Mouse (Mus musculus) embryonic facial prominence, embryonic 11.5 days (tissue): ENCODE measurements around the gene Rab3b. TPM values are rescaled to one million over a fixed set of nuclear protein-coding genes. Genes with fewer than 3 reads are reported as not detected.

Experiments used
- ATAC-seq: fragments of 200-750 bp; cut with Nextera tagmentation; replicated peaks from 2 replicates; pipeline ENCODE4 v1.8.0; 2017; ENCODE audit warnings: low read depth; ENCODE audit not compliant: insufficient number of reproducible peaks, low FRiP score, low TSS enrichment
- DNase-seq: peaks from one replicate; pipeline ENCODE4 v3.0.0-alpha.2; 2015; ENCODE audit warnings: low spot score
- H3K27ac ChIP-seq: fragments of 300-500 bp; sonication (generic); replicated peaks from 2 replicates; pipeline ENCODE4 v1.5.1; 2014; ENCODE audit warnings: mild to moderate bottlenecking, low read depth, low read length, control low read depth
- H3K27me3 ChIP-seq: fragments of 300-500 bp; sonication (generic); 2 replicates; pipeline ENCODE4 v1.6.1; 2014; ENCODE audit warnings: mild to moderate bottlenecking, low read length, moderate library complexity, mixed read lengths; ENCODE audit not compliant: control insufficient read depth, insufficient read depth
- H3K36me3 ChIP-seq: fragments of 300-500 bp; sonication (generic); replicated peaks from 2 replicates; pipeline ENCODE4 v1.6.1; 2014; ENCODE audit warnings: low read depth, mild to moderate bottlenecking, low read length, moderate library complexity, mixed read lengths; ENCODE audit not compliant: control insufficient read depth, insufficient read depth
- H3K4me1 ChIP-seq: fragments of 300-500 bp; sonication (generic); 2 replicates; pipeline ENCODE4 v1.6.1; 2014; ENCODE audit warnings: low read length, mixed read lengths; ENCODE audit not compliant: control insufficient read depth, insufficient read depth
- H3K4me2 ChIP-seq: fragments of 300-500 bp; sonication (generic); 2 replicates; pipeline ENCODE4 v1.6.1; 2014; ENCODE audit warnings: low read depth, mild to moderate bottlenecking, control low read depth, low read length, moderate library complexity
- H3K4me3 ChIP-seq: fragments of 300-500 bp; sonication (generic); 2 replicates; pipeline ENCODE4 v1.5.1; 2014; ENCODE audit warnings: low read depth, low read length, control low read depth
- H3K9ac ChIP-seq: fragments of 300-500 bp; sonication (generic); replicated peaks from 2 replicates; pipeline ENCODE4 v1.6.1; 2014; ENCODE audit warnings: mild to moderate bottlenecking, control low read depth, low read length
- H3K9me3 ChIP-seq: fragments of 300-500 bp; sonication (generic); replicated peaks from 2 replicates; pipeline ENCODE4 v1.6.1; 2016; ENCODE audit warnings: mild to moderate bottlenecking, low read length, inconsistent platforms, mixed read lengths; ENCODE audit not compliant: control insufficient read depth
- WGBS: fragments of 180-500 bp; shearing (Covaris S2); extraction: QIAGEN DNeasy Blood & Tissue Kit; methylation state at CpG from one replicate; pipeline ENCODE4 v1.1.7; 2014; 5-methylcytosine and 5-hydroxymethylcytosine counted together
- polyA plus RNA-seq: library from polyadenylated mRNA; unstranded; fragments of >200 nt; fragmentation: Nextera tagmentation; extraction: Ambion mirVana; gene quantifications from 2 replicates; pipeline ENCODE4 v1.2.1, GENCODE M21; 2014

The Rab3b gene
- polyA plus RNA-seq, 1 experiment from 2014 or later = 24.9 TPM

DNA sequence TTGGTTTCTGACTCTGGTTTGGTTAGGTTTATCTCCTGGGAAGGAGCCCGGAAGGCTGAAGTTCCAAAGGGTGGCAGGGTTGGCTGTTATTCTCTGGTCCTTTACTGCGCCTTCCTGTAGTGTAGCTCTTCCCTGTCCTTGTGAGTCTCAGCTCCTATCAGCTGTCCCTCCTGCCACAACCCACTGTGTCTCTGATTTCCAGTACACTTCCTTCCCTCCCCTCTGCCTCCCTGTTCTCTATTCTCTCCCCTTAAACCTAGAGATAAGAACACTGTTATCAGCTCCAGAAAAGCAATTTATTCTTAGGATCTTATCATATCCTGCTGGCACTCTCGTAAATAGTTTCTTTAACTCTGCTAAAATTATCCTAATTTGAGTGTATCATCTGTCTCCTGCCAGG, 90.7 kb downstream of the Rab3b start:
- Histone ChIP-seq H3K27me3 (no peaks in the 10 kb centered on the region), H3K4me3 (no peak overlapping the region), H3K36me3 (no peaks in the 10 kb centered on the region), H3K9me3 (no peaks in the 10 kb centered on the region), H3K4me2 (no peak overlapping the region), H3K4me1 (no peaks in the 10 kb centered on the region), H3K9ac (no peak overlapping the region), H3K27ac (no peak overlapping the region)
- ATAC-seq (no peak), DNase-seq (no peak)
- 81% methylated on average over 3 of the region's 3 CpGs for WGBS

DNA sequence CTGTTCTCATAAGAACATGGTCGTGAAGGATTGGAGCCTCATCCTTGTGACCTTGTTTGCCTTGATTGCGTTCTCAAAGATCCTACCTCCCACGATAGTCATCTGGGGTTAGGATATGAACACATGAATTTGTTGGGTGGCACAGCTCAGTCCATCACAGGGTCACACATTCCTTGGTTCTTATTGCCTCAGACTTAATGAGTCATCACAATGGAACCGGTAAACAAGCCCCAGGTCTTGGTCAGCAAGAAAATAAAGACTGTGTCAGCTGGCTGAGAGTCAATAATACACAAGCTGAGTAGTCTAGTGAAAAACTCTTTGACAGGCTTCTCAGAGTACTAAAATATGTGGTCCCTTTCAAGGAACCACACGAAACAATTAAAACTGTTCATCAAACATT, 92.2 kb downstream of the Rab3b start:
- Histone ChIP-seq H3K27ac (no peak overlapping the region), H3K27me3 (no peaks in the 10 kb centered on the region), H3K36me3 (no peaks in the 10 kb centered on the region), H3K4me3 (no peak overlapping the region), H3K9me3 (no peaks in the 10 kb centered on the region), H3K4me2 (no peak overlapping the region), H3K9ac (no peak overlapping the region), H3K4me1 (no peaks in the 10 kb centered on the region)
- ATAC-seq (no peak), DNase-seq (no peak)
- WGBS = 73% methylated on average over 5 of the region's 5 CpGs

DNA sequence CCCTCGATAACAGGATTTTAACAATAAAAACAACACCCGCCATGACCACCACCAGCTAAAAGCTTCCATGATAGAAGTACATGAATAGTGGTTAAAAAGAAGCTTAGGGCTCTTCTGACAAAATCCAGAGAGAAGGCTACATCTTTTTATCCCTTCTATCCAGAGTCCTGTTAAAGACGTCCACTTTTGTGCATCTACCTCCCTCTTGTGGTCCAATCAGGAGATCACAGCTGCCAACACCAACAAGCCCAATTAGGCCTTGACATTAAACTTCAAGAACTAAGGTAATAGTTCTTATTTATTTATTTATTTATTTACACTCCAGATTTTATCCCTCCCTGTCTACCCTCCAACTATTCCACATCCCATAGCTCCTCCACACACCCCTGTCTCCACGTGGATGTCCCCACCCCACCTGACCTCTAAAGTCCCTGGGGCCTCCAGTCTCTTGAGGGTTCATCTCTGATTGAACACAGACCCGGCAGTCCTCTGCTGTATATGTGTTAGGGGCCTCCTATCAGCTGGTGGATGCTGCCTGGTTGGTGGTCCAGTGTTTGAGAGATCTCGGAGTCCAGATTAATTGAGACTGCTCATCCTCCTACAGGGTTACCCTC, 97.7 kb downstream of the Rab3b start:
- no peaks in the 10 kb centered on the region for H3K27me3 ChIP-seq
- WGBS = 41% methylated on average over 6 of the region's 6 CpGs
- ATAC-seq (no peak), DNase-seq (peak; percentile 74)
- no peak overlapping the region for H3K9ac ChIP-seq
- no peak overlapping the region for H3K4me3 ChIP-seq
- H3K36me3 ChIP-seq = no peaks in the 10 kb centered on the region
- no peak overlapping the region for H3K4me2 ChIP-seq
- no peaks in the 10 kb centered on the region for H3K9me3 ChIP-seq
- H3K4me1 ChIP-seq = no peaks in the 10 kb centered on the region
- H3K27ac ChIP-seq = no peak overlapping the region

DNA sequence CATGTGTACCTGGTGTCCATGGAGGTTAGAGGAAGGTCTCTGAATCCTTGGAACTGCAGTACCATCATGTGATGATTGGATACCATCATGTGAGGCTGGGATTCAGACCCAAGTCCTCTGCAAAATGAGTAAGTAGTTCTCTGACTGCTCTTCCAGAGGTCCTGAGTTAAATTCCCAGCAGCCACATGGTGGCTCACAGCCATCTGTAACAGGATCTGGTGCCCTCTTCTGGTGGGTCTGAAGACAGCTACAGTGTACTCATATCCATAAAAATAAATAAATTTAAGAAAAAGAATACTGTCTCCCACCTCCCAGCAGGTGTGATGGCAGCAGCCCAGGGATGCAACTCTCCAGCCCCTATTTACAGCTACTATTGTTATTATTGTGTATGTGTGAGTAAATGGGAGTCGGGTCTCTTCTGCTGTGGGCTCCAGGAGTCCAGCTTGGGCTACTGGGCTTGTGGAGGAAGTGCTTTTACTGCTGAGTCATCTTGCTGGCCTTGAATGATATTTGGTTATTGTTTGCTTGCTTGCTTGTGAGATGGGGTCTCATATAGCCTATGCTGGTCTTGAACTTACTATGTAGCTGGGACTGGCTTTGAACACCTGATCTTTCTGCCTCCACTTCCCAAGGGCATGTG, 108.1 kb downstream of the Rab3b start:
- Histone ChIP-seq H3K4me2 (no peak overlapping the region), H3K27ac (no peak overlapping the region), H3K4me1 (no peaks in the 10 kb centered on the region), H3K9ac (no peak overlapping the region), H3K27me3 (no peaks in the 10 kb centered on the region), H3K9me3 (no peaks in the 10 kb centered on the region), H3K4me3 (no peak overlapping the region), H3K36me3 (no peaks in the 10 kb centered on the region)
- no peak for ATAC-seq
- 80% methylated on average over 1 of the region's 1 CpGs for WGBS
- no peak for DNase-seq

DNA sequence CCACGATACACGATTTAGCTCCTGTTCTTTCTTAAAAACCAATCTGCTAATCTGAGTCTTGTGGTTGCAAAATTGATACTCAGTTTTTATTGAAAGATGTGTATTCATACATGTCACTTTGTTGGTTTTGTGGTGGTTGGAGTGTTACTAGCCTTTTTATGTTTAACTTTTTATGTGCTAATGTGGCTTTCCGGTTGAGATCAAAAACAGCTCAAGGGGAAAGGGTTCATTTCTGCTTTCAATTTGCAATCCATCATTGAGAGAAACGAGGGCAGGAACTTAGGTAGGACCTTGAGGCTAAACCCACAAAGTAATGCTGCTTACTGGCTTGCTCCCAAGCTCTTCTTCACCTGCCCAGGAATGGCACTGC, 108.6 kb downstream of the Rab3b start:
- Histone ChIP-seq H3K27me3 (no peaks in the 10 kb centered on the region), H3K4me2 (no peak overlapping the region), H3K4me1 (no peaks in the 10 kb centered on the region), H3K9ac (no peak overlapping the region), H3K4me3 (no peak overlapping the region), H3K36me3 (no peaks in the 10 kb centered on the region), H3K27ac (no peak overlapping the region), H3K9me3 (no peaks in the 10 kb centered on the region)
- DNase-seq (no peak), ATAC-seq (no peak)
- 74% methylated on average over 4 of the region's 4 CpGs for WGBS

DNA sequence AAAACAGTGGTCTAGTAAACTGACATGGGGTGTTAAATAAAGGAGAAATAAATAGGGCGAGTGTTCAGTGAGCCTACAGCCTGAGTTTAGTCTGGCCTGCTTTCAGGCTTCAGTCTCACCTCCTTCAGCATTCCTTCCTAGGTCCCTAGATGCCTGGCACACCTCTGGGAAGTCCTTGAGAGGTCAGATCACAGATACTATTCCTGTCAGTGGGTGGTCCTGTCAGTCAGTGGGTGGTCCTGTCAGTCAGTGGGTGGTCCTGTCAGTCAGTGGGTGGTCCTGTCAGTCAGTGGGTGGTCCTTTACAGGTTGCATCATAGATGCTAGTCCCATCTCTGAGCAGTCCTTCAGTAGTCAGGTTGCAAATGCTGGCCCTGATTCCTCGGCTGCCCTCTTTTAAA, 110.6 kb downstream of the Rab3b start:
- Histone ChIP-seq H3K27ac (no peak overlapping the region), H3K4me3 (no peak overlapping the region), H3K27me3 (no peaks in the 10 kb centered on the region), H3K36me3 (no peaks in the 10 kb centered on the region), H3K4me2 (no peak overlapping the region), H3K4me1 (no peaks in the 10 kb centered on the region), H3K9ac (no peak overlapping the region), H3K9me3 (no peaks in the 10 kb centered on the region)
- 57% methylated on average over 2 of the region's 2 CpGs for WGBS
- DNase-seq (no peak), ATAC-seq (no peak)

DNA sequence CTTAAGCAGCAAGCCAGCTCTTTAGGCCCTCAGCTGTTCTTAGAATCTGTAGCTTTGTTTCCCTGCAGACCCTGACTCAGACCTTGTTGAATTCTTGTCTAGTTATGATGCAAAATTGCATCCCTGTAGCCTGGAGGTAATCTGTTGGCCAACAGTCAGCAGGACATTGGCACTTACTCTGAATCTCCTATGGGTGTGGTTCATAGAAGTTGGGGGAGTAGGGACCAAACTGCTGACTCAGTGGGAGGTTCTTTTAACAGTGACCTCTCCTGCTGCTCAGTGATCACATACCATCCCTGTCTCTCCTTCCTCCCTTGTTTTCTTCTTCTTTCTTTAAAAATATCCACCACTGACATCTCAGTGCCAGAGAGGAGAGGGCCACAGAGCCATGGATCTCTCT, 111.2 kb downstream of the Rab3b start:
- DNase-seq (no peak), ATAC-seq (no peak)
- Histone ChIP-seq H3K4me1 (no peaks in the 10 kb centered on the region), H3K27me3 (no peaks in the 10 kb centered on the region), H3K4me3 (no peak overlapping the region), H3K27ac (no peak overlapping the region), H3K4me2 (no peak overlapping the region), H3K36me3 (no peaks in the 10 kb centered on the region), H3K9me3 (no peaks in the 10 kb centered on the region), H3K9ac (no peak overlapping the region)

DNA sequence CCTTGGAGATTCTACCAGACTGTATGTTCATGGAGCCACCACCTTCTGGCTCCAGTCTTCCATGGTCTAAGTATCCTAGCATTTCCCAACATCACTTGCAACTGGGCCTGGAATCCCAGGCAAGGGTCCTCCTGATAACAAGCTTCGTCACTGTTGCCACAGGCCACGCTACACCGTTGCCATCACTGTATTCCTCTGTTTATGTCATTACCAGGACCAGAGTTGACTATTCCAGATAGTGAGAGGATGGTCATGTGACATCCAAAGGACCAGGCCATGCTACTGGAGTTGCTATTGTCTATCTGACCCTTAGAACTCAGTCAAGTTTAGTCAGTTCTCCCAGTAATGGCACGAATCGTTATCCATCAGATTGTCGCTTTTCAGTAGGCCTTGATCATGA, 111.7 kb downstream of the Rab3b start:
- Histone ChIP-seq H3K36me3 (no peaks in the 10 kb centered on the region), H3K27ac (no peak overlapping the region), H3K9ac (no peak overlapping the region), H3K4me2 (no peak overlapping the region), H3K4me3 (no peak overlapping the region), H3K27me3 (no peaks in the 10 kb centered on the region), H3K9me3 (no peaks in the 10 kb centered on the region), H3K4me1 (no peaks in the 10 kb centered on the region)
- DNase-seq (no peak), ATAC-seq (no peak)
- WGBS = 90% methylated on average over 6 of the region's 6 CpGs
